Mouse (Mus musculus) CD4-positive naive resting alpha-beta T cell, adult 76 days (primary cell): ENCODE results near the gene Src. TPM values are rescaled to one million over a fixed set of nuclear protein-coding genes. Genes with fewer than 3 reads are reported as not detected.

Experiments
- total RNA-seq: library from RNA; stranded (reverse); gene quantifications from one replicate; pipeline ENCODE4 v1.2.4, GENCODE M21; 2023

Src gene
- 1.1 TPM for total RNA-seq

GRCm38 (mm10) chr2:157418206-157418605 lies at the start of gene Src:
TSS of gene Src (plus strand) at chr2:157418444.

Other genes starting within 250 kb of the Src start
- 27.4 TPM for gene Rbl1, start 213.9 kb upstream of the Src start, total RNA-seq
- 109 TPM for gene Rpn2, start 139.4 kb upstream of the Src start, total RNA-seq
- not detected for gene Mroh8, start 138.9 kb upstream of the Src start, total RNA-seq
- gene Ghrh, start 70.9 kb upstream of the Src start, total RNA-seq = not detected
- gene Manbal, start 50.9 kb upstream of the Src start, total RNA-seq = 22.8 TPM
- not detected for gene Nnat, start 141.6 kb downstream of the Src start, total RNA-seq
- 27.1 TPM for gene Blcap, start 152.8 kb downstream of the Src start, total RNA-seq